Mouse (Mus musculus) midbrain, embryonic 14.5 days (tissue): ENCODE data around the gene Nxpe5. TPM values are rescaled to one million over a fixed set of nuclear protein-coding genes. Genes with fewer than 3 reads are reported as not detected.

Experiments used
- ATAC-seq: fragments of 200-750 bp; cut with Nextera tagmentation; 2 replicates; pipeline ENCODE4 v1.8.0; 2017; ENCODE audit warnings: moderate number of reproducible peaks, moderate library complexity; ENCODE audit not compliant: low FRiP score, low TSS enrichment
- DNase-seq: peaks from one replicate; pipeline ENCODE4 v3.0.0-alpha.2; 2015
- H3K27ac ChIP-seq: fragments of 300-500 bp; sonication (generic); replicated peaks from 2 replicates; pipeline ENCODE4 v1.5.1; 2014; ENCODE audit warnings: mild to moderate bottlenecking, low read depth, low read length, moderate library complexity
- H3K27me3 ChIP-seq: fragments of 300-500 bp; sonication (generic); 2 replicates; pipeline ENCODE4 v1.6.1; 2014; ENCODE audit warnings: low read length, control low read depth, mixed read lengths; ENCODE audit not compliant: control insufficient read depth, insufficient read depth
- H3K36me3 ChIP-seq: fragments of 300-500 bp; sonication (generic); 2 replicates; pipeline ENCODE4 v1.6.1; 2014; ENCODE audit warnings: low read length, control low read depth; ENCODE audit not compliant: control insufficient read depth, insufficient read depth
- H3K4me1 ChIP-seq: fragments of 300-500 bp; sonication (generic); 2 replicates; pipeline ENCODE4 v1.6.1; 2014; ENCODE audit warnings: mild to moderate bottlenecking, antibody characterized with exemption, low read length, control low read depth; ENCODE audit not compliant: control insufficient read depth, insufficient read depth
- H3K4me2 ChIP-seq: fragments of 300-500 bp; sonication (generic); 2 replicates; pipeline ENCODE4 v1.6.1; 2014; ENCODE audit warnings: mild to moderate bottlenecking, low read length, moderate library complexity
- H3K4me3 ChIP-seq: fragments of 300-500 bp; sonication (generic); replicated peaks from 2 replicates; pipeline ENCODE4 v1.5.1; 2014; ENCODE audit warnings: low read depth, low read length
- H3K9ac ChIP-seq: fragments of 300-500 bp; sonication (generic); replicated peaks from 2 replicates; pipeline ENCODE4 v1.6.1; 2014; ENCODE audit warnings: mild to moderate bottlenecking, low read length, moderate library complexity
- H3K9me3 ChIP-seq: fragments of 300-500 bp; sonication (generic); 2 replicates; pipeline ENCODE4 v1.6.1; 2016; ENCODE audit warnings: low read length, control low read depth, mixed read lengths; ENCODE audit not compliant: control insufficient read depth
- WGBS: fragments of 180-500 bp; shearing (Covaris S2); extraction: QIAGEN DNeasy Blood & Tissue Kit; methylation state at CpG from one replicate; pipeline ENCODE4 v1.1.7; 2014; 5-methylcytosine and 5-hydroxymethylcytosine counted together
- polyA plus RNA-seq: library from polyadenylated mRNA; unstranded; fragments of >200 nt; fragmentation: Nextera tagmentation; extraction: Ambion mirVana; gene quantifications from 2 replicates; pipeline ENCODE4 v1.2.1, GENCODE M21; 2014

The Nxpe5 gene
- polyA plus RNA-seq, 1 experiment from 2014 or later = not detected

DNA sequence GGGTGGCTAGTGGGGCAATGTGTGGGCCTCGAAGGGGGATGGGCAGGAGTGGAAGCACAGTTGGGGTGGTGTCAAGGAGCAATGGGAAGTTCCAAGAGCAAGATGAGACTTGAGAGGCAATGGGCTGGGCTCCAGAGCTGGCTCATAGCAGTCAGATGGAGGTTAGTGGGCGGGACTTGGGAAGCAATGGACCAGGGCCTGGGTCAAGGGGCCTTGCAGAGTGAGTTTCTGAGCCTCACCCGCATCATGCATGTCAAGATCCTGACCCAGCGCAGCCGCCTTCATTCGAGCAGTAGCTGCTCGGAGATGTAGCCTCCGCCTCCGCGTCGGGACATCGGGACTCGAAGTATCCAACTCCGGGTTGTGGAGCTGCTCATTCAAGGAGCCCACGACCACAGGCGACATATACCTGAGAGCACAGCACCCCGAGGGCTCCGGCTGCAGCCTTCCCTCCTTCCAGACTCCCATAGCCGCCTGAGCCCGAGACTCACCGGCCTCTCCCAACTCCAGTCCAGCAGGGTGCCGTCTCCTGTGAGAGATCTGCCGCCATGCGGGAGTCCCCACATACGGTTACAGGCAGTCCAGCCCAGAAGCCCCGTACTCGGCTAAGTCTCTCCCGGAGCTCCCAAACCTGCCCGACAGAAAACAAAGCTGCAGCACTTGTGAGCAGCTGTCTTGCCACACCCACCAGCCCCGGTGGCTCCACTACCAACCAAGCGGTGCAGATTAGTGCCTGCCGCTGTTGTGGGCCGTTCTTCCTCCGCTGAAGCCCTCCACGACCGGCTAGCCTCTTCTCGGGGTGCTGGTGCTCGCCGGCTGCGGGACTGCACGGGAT is 49.7 kb downstream of the Nxpe5 start:
- Histone ChIP-seq H3K36me3 (peaks cover 39% of the 10 kb centered on the region), H3K9me3 (peaks cover under 1% of the 10 kb centered on the region; the same call in 1 of the 2 replicates), H3K4me2 (peak overlapping the region; percentile 79), H3K4me1 (peaks cover 45% of the 10 kb centered on the region), H3K27me3 (no peaks in the 10 kb centered on the region), H3K4me3 (peak overlapping the region; percentile 39), H3K9ac (peak overlapping the region; percentile 60), H3K27ac (no peak overlapping the region)
- no peak for ATAC-seq
- 6% methylated on average over 41 of the region's 41 CpGs for WGBS
- DNase-seq = peak; percentile 54

DNA sequence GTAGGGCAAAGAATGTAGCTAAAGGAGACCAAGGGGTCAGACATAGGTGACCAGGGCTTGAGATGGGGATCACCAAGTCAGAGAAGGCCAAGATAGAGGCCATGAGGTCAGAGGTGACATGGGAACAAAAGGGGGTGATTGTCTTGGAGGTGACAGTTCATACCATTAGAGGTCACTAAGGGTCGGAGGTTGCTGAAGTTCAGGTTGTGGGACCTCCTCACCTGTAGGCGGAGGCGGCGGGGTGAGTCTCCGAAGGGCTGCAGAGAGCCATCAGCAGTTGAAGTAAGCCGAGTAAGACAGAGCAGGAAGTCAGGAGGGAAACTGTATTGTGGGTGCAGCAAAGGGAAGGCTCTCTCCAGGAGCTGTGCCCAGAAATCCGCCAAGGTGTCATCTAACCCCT is 52.3 kb downstream of the Nxpe5 start:
- H3K4me1 ChIP-seq = peaks cover 45% of the 10 kb centered on the region
- 88% methylated on average over 7 of the region's 7 CpGs for WGBS
- H3K36me3 ChIP-seq = peaks cover 39% of the 10 kb centered on the region

DNA sequence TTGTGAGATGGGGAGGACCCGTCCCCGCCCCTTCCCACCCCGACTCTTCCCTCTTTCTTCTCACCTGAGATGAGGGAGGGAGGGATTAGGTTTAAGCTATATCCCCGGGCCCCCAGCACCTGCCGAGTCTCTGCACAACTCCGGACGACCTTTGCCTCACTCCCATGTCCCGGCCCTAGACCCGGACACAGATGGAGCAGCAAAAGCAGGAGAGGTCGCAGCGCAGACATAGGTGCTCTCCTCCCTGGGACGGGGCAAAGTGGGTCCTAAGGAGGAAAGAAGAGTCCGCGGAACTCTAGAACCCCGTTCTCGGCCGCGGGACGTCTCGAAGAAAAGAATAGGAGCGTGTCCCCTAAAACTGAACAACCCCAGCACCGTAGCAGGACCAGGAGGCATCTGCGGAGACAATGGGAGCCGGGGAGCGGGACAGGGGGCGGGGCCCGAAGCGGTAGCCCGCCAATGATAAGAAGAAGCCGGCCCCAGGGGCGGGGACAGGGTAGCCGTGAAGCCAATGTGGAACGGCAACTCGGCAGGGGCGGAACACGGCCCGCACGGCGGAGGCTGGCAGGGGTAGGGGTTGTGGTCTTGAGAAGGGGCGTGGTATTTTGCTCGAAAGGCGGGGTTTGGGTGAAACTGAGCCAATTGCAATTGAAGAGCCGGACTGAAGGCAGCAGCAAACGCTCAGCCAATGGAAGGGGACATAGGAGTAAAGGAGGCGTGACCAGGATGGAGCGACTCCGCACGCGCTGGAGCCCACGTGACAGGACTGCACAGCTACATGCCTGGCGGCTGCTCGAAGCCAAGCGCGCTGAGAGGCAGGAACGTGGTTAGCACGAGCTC is 54.1 kb downstream of the Nxpe5 start, which contains the start of the genes Gm43720, Gpc2 and Stag3:
Gene Gm43720, minus strand, starts transcription at position 374 of the 840 bp plus-strand sequence.
Gene Gpc2, minus strand, starts transcription at position 421 of the 840 bp plus-strand sequence.
Gene Stag3, plus strand, starts transcription at position 656 of the 840 bp plus-strand sequence.
- WGBS = under 1% methylated on average over 56 of the region's 56 CpGs
- peak; percentile 99 for ATAC-seq
- Histone ChIP-seq H3K36me3 (peaks cover 30% of the 10 kb centered on the region), H3K4me1 (peaks cover 43% of the 10 kb centered on the region), H3K4me3 (peak within 1 kb of the TSS; percentile 72), H3K9ac (peak within 1 kb of the TSS; percentile 84), H3K27me3 (no peaks in the 10 kb centered on the region), H3K27ac (peak within 1 kb of the TSS; percentile 80), H3K9me3 (peaks cover 6% of the 10 kb centered on the region; the same call in 1 of the 2 replicates), H3K4me2 (peak within 1 kb of the TSS; percentile 79)
- peak; percentile 99 for DNase-seq

More for the DNA sequence above, 52.3 kb downstream of the Nxpe5 start:
- H3K9me3 ChIP-seq = peaks cover 6% of the 10 kb centered on the region; the same call in 1 of the 2 replicates
- ATAC-seq (no peak), DNase-seq (no peak)
- peak overlapping the region; percentile 79 for H3K4me2 ChIP-seq
- H3K4me3 ChIP-seq = peak overlapping the region; percentile 72
- no peaks in the 10 kb centered on the region for H3K27me3 ChIP-seq
- no peak overlapping the region for H3K27ac ChIP-seq
- H3K9ac ChIP-seq = peak overlapping the region; percentile 84

DNA sequence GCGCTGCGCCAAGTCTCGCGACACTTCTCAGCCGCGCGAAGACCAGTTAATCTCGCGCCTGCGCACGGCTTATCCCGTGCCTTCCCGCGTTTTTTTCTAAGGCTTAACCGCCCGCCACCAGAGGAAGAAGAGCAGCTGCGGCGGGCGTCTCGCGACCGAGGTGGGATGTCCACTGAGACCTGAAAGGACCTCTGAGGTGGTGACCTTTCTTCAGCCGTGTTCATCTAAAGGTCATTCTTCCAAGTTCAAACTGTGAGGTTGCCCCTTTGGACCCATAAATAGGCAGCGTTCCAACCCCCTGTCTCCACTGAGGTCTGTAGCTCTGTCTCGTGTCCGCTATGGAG is 54.7 kb downstream of the Nxpe5 start:
- ATAC-seq = no peak

DNA sequence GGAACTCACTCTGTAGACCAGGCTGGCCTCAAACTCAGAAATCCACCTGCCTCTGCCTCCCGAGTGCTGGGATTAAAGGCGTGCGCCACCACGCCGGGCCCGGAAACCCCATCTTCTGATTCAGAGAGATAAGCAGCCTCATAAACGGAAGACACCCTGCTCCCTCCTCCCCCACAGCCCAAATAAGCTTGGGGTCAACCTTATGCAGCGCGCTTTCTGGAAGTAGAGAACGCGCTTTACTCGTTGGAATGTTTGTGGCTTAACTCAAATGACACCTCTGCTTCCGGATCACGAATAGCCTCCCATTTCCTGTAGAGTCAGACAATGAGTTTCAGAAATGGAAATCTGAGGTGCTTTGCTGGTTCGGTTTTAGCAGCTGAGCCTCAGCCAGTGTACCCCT is 55.1 kb downstream of the Nxpe5 start:
- H3K4me2 ChIP-seq = peak overlapping the region; percentile 79; the same call in 1 of the 2 replicates
- peaks cover 32% of the 10 kb centered on the region for H3K4me1 ChIP-seq
- H3K9me3 ChIP-seq = peaks cover 6% of the 10 kb centered on the region; the same call in 1 of the 2 replicates
- ATAC-seq (no peak), DNase-seq (no peak)
- 94% methylated on average over 15 of the region's 15 CpGs for WGBS
- no peaks in the 10 kb centered on the region for H3K27me3 ChIP-seq
- no peak overlapping the region for H3K27ac ChIP-seq
- H3K9ac ChIP-seq = no peak overlapping the region
- peak overlapping the region; percentile 72; the same call in 1 of the 2 replicates for H3K4me3 ChIP-seq
- peaks cover 23% of the 10 kb centered on the region for H3K36me3 ChIP-seq

More for the DNA sequence above, 54.7 kb downstream of the Nxpe5 start:
- H3K4me2 ChIP-seq = peak overlapping the region; percentile 79
- H3K4me3 ChIP-seq = peak overlapping the region; percentile 72
- H3K27me3 ChIP-seq = no peaks in the 10 kb centered on the region
- no peak overlapping the region for H3K9ac ChIP-seq
- peaks cover 37% of the 10 kb centered on the region for H3K4me1 ChIP-seq
- 0 out of 2 replicates have a peak overlapping the region, but pooled peaks have one; percentile 20 for H3K27ac ChIP-seq
- H3K36me3 ChIP-seq = peaks cover 26% of the 10 kb centered on the region
- no peak for DNase-seq
- H3K9me3 ChIP-seq = peaks cover 6% of the 10 kb centered on the region; the same call in 1 of the 2 replicates
- 24% methylated on average over 26 of the region's 26 CpGs for WGBS

DNA sequence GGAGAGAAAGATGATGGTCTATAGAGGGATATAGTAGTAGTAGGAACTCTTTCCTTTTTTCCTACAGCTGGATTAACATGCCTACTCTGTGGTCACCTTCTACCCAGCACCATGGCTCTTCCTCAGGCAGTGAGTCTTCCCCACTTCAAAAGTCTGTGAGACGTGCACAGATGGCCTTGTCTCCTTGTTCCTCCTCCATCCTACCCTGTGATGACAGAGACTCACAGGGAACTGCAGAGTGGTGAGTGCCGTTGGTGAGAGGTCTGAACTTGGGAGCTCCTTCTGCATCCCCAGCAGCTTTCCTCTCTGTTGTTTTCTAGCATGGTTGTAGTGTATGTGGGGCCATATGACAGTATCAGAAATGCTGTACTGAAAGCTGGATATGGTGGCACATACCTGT is 56.1 kb downstream of the Nxpe5 start:
- H3K27ac ChIP-seq = no peak overlapping the region
- no peak overlapping the region for H3K9ac ChIP-seq
- DNase-seq (no peak), ATAC-seq (no peak)
- H3K9me3 ChIP-seq = peaks cover 6% of the 10 kb centered on the region; the same call in 1 of the 2 replicates
- H3K36me3 ChIP-seq = peaks cover 17% of the 10 kb centered on the region
- H3K4me1 ChIP-seq = peaks cover 23% of the 10 kb centered on the region
- no peaks in the 10 kb centered on the region for H3K27me3 ChIP-seq
- 89% methylated on average over 2 of the region's 2 CpGs for WGBS
- H3K4me3 ChIP-seq = no peak overlapping the region
- H3K4me2 ChIP-seq = no peak overlapping the region

DNA sequence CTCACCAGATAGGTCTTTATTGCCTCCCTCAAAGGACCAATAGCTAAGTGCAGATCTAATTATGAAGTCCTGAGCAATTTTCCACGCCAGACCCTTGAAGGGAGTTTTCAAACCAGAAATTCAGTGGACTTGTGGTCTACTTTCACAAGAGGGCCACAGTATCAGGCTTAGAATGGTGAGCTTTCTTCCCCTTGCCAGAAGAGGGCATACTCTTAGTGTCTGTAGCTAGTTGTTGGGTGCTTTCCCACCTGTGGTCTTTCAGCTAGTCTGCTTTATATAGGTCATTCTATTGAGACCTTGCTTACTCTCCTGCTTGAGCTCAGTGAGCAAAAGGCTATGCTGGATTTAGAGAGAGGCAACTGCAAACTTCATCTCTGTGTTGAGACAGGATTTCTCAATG is 57.8 kb downstream of the Nxpe5 start:
- no peaks in the 10 kb centered on the region for H3K27me3 ChIP-seq
- H3K4me1 ChIP-seq = peaks cover 5% of the 10 kb centered on the region
- H3K4me3 ChIP-seq = no peak overlapping the region
- H3K4me2 ChIP-seq = no peak overlapping the region
- H3K9me3 ChIP-seq = peaks cover 6% of the 10 kb centered on the region; the same call in 1 of the 2 replicates
- H3K9ac ChIP-seq = no peak overlapping the region
- ATAC-seq (no peak), DNase-seq (no peak)
- H3K36me3 ChIP-seq = 0 out of 2 replicates have a peak, but pooled peaks cover under 1% of the 10 kb centered on the region
- 55% methylated on average over 1 of the region's 1 CpGs for WGBS
- H3K27ac ChIP-seq = no peak overlapping the region

DNA sequence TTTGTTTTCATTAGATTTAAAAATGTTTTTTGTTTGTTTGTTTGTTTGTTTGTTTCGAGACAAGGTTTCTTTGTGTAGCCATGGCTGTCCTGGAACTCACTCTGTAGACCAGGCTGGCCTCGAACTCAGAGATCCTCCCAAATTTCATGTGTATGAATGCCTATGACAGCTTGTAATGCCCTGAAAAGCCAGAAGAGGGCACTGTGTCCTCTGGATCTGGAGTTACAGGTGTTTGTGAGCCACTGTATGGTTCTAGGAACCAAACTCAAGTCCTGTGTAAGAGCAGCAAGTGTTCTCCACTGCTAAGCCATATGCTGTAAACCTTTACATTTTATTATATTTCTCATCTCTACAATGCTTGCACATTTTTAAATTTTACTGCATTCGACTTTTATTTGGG is 62.2 kb downstream of the Nxpe5 start:
- H3K9ac ChIP-seq = no peak overlapping the region
- no peak overlapping the region for H3K4me2 ChIP-seq
- ATAC-seq (no peak), DNase-seq (no peak)
- H3K9me3 ChIP-seq = no peaks in the 10 kb centered on the region
- WGBS = 70% methylated on average over 3 of the region's 3 CpGs
- H3K36me3 ChIP-seq = no peaks in the 10 kb centered on the region
- no peak overlapping the region for H3K4me3 ChIP-seq
- no peak overlapping the region for H3K27ac ChIP-seq
- H3K27me3 ChIP-seq = no peaks in the 10 kb centered on the region
- no peaks in the 10 kb centered on the region for H3K4me1 ChIP-seq
